Mouse (Mus musculus) hindbrain, embryonic 15.5 days (tissue): ENCODE results near the gene Id2. TPM values are rescaled to one million over a fixed set of nuclear protein-coding genes. Genes with fewer than 3 reads are reported as not detected.

Source experiments
- ATAC-seq: fragments of 200-750 bp; cut with Nextera tagmentation; 2 replicates; pipeline ENCODE4 v1.8.0; 2017; ENCODE audit warnings: low read depth, moderate number of reproducible peaks, moderate TSS enrichment; ENCODE audit not compliant: low FRiP score
- H3K27ac ChIP-seq: fragments of 300-500 bp; sonication (generic); replicated peaks from 2 replicates; pipeline ENCODE4 v1.5.1; 2015; ENCODE audit warnings: mild to moderate bottlenecking, inconsistent platforms
- H3K27me3 ChIP-seq: fragments of 300-500 bp; sonication (generic); 2 replicates; pipeline ENCODE4 v1.6.1; 2015; ENCODE audit warnings: control low read depth, inconsistent platforms
- H3K36me3 ChIP-seq: fragments of 300-500 bp; sonication (generic); 2 replicates; pipeline ENCODE4 v1.6.1; 2015; ENCODE audit warnings: control low read depth, inconsistent platforms
- H3K4me1 ChIP-seq: fragments of 300-500 bp; sonication (generic); replicated peaks from 2 replicates; pipeline ENCODE4 v1.6.1; 2015; ENCODE audit warnings: control low read depth, inconsistent platforms
- H3K4me2 ChIP-seq: fragments of 300-500 bp; sonication (generic); 2 replicates; pipeline ENCODE4 v1.6.1; 2015; ENCODE audit warnings: moderate library complexity, mild to moderate bottlenecking, inconsistent platforms
- H3K4me3 ChIP-seq: fragments of 300-500 bp; sonication (generic); 2 replicates; pipeline ENCODE4 v1.5.1; 2015; ENCODE audit warnings: mild to moderate bottlenecking, inconsistent platforms
- H3K9ac ChIP-seq: fragments of 300-500 bp; sonication (generic); 2 replicates; pipeline ENCODE4 v1.6.1; 2015; ENCODE audit warnings: inconsistent platforms
- H3K9me3 ChIP-seq: fragments of 300-500 bp; sonication (generic); 2 replicates; pipeline ENCODE4 v1.6.1; 2016; ENCODE audit warnings: control low read depth, inconsistent platforms
- WGBS: fragments of 180-500 bp; shearing (Covaris S2); methylation state at CpG from one replicate; pipeline ENCODE4 v1.1.7; 2015; 5-methylcytosine and 5-hydroxymethylcytosine counted together
- polyA plus RNA-seq: library from polyadenylated mRNA; unstranded; fragments of >200 nt; fragmentation: Nextera tagmentation; extraction: Ambion mirVana; gene quantifications from 2 replicates; pipeline ENCODE4 v1.2.1, GENCODE M21; 2015

The Id2 gene
- polyA plus RNA-seq = 279 and 312 TPM in 2 replicates

- peak within 1 kb of the TSS; percentile 91 for H3K27ac ChIP-seq
Measured at GRCm38 (mm10) chr12:25097052-25097209, at the start of gene Id2. TSS of gene Id2 (minus strand) at chr12:25097140.

DNA sequence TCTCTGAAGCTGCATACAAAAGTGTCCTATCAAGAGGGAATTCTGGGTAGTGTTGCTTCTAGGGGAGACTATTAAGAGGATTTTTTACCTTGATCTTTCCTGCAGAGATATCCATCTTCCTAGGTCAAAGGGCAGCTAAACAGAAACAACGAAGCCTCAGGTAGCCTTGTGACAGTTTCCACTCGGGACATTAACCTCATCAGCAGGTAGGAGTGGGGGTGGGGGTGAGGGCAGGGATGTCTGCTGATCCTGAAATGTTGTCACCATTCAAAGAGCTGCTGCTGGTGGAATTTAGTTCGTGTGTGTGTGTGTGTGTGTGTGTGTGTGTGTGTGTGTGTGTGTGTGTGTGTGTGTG lies 48.4 kb upstream of the Id2 start:
- ATAC-seq = no peak
- no peak overlapping the region for H3K27ac ChIP-seq
- no peak overlapping the region for H3K4me3 ChIP-seq
- no peaks in the 10 kb centered on the region for H3K9me3 ChIP-seq
- WGBS = 72% methylated on average over 3 of the region's 3 CpGs
- no peak overlapping the region for H3K9ac ChIP-seq
- H3K4me1 ChIP-seq = no peaks in the 10 kb centered on the region
- no peaks in the 10 kb centered on the region for H3K27me3 ChIP-seq
- no peak overlapping the region for H3K4me2 ChIP-seq
- H3K36me3 ChIP-seq = no peaks in the 10 kb centered on the region

More at GRCm38 (mm10) chr12:25097052-25097209, at the start of gene Id2:
- Histone ChIP-seq H3K4me3 (peak within 1 kb of the TSS; percentile 64), H3K4me2 (peak within 1 kb of the TSS; percentile 98), H3K36me3 (no peaks in the 10 kb centered on the region), H3K9ac (peak within 1 kb of the TSS; percentile 58), H3K9me3 (no peaks in the 10 kb centered on the region), H3K4me1 (peaks cover 66% of the 10 kb centered on the region), H3K27me3 (0 out of 2 replicates have a peak, but pooled peaks cover 3% of the 10 kb centered on the region)
- WGBS = 0% methylated on average over 1 of the region's 1 CpGs
- ATAC-seq = no peak

GRCm38 (mm10) chr12:25144591-25145343 lies 47.8 kb upstream of the Id2 start:
- no peaks in the 10 kb centered on the region for H3K27me3 ChIP-seq
- H3K9me3 ChIP-seq = no peaks in the 10 kb centered on the region
- no peaks in the 10 kb centered on the region for H3K4me1 ChIP-seq
- WGBS = 86% methylated on average over 5 of the region's 5 CpGs
- no peak overlapping the region for H3K9ac ChIP-seq
- H3K36me3 ChIP-seq = no peaks in the 10 kb centered on the region
- H3K27ac ChIP-seq = no peak overlapping the region
- no peak overlapping the region for H3K4me3 ChIP-seq
- H3K4me2 ChIP-seq = no peak overlapping the region
- no peak for ATAC-seq

DNA sequence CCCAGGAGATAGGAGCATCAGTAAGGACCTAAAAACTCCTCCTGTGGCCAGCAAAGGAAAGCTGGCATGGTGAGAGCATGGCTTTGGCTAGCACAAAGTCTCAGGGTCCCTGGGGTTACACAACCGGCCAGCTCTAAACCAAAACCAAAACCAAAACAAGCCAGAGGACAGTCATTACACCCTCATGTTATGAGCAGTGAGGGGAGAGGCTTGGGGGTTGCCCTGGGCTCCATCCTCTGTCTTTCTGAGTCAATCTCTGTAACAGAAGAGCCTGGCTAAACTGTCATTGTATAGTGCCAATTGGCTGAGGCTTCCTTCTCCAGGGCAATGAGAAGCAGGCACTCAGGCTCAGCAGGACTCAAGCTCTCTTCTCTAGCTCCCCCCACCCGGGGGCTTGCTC lies 46.6 kb upstream of the Id2 start:
- H3K27me3 ChIP-seq = no peaks in the 10 kb centered on the region
- no peaks in the 10 kb centered on the region for H3K9me3 ChIP-seq
- H3K4me3 ChIP-seq = no peak overlapping the region
- H3K9ac ChIP-seq = no peak overlapping the region
- no peaks in the 10 kb centered on the region for H3K4me1 ChIP-seq
- H3K4me2 ChIP-seq = no peak overlapping the region
- no peak overlapping the region for H3K27ac ChIP-seq
- no peaks in the 10 kb centered on the region for H3K36me3 ChIP-seq
- 86% methylated on average over 2 of the region's 2 CpGs for WGBS
- ATAC-seq = no peak

DNA sequence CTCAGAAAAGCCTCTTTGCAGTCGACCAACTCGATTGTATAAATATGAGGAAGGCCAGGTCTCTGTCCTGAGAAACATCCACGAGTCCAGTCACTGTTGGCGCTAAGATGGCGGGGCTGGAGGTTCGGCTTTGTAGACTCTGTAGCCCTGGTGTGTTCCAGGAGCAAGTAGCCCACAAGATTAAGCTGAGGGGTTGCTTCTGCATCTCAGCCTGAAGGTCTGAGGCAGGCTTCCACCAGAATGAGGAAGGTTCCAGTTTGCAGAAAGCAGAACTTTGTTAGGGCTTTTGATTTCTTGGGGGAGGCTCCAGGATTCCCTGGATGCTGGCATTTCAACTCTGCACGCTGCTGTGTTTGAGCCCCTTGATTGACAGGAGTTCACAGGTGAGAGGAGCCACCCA lies 45.3 kb upstream of the Id2 start:
- H3K36me3 ChIP-seq = no peaks in the 10 kb centered on the region
- no peak overlapping the region for H3K4me2 ChIP-seq
- H3K4me1 ChIP-seq = no peaks in the 10 kb centered on the region
- H3K9me3 ChIP-seq = no peaks in the 10 kb centered on the region
- H3K9ac ChIP-seq = no peak overlapping the region
- ATAC-seq = no peak
- H3K4me3 ChIP-seq = no peak overlapping the region
- no peak overlapping the region for H3K27ac ChIP-seq
- no peaks in the 10 kb centered on the region for H3K27me3 ChIP-seq
- WGBS = 81% methylated on average over 7 of the region's 7 CpGs

DNA sequence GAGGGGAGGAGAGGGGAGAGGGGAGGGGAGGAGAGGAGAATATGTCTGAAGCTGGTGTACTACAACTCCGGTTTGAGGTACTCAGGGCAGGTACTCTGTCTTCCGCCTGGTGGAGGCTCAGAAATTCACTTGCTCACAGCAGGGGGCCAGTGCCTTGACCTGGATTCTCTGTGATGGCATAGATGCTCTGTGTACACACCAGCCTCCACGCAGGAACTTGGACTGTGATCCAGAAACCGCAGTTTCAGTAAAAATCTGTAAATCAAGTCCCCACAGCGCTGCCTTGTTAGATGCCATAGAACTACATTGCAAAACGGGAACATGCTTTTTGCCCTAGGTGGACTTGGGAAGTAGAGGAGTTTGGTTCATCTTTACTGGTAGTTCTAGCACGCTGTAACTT lies 44.4 kb upstream of the Id2 start:
- WGBS = 69% methylated on average over 7 of the region's 7 CpGs
- ATAC-seq = no peak

DNA sequence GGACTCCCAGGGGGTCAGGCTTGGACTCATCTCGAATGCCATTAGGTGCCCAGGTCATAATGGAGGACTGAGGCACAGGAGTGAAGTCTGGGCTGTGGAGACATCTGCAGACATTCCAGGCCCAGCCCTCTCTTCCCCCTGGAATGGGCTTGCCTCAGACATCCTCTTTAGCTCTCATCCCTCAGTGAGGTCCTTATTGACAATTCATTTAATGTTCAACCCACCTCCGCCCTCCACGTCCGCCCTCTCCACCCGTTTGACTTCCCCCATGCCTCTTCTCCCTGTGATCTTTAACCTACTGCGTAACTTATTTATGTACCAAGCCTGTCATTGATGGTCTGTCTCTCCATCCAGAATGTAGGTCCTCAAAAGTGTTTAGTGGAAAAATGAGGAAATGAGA lies 43.2 kb upstream of the Id2 start:
- H3K4me3 ChIP-seq = no peak overlapping the region
- H3K36me3 ChIP-seq = no peaks in the 10 kb centered on the region
- no peaks in the 10 kb centered on the region for H3K4me1 ChIP-seq
- 80% methylated on average over 6 of the region's 6 CpGs for WGBS
- no peak overlapping the region for H3K4me2 ChIP-seq
- H3K9me3 ChIP-seq = no peaks in the 10 kb centered on the region
- no peak overlapping the region for H3K27ac ChIP-seq
- ATAC-seq = no peak
- no peaks in the 10 kb centered on the region for H3K27me3 ChIP-seq
- no peak overlapping the region for H3K9ac ChIP-seq

More for the DNA sequence above, 44.4 kb upstream of the Id2 start:
- H3K9ac ChIP-seq = no peak overlapping the region
- no peaks in the 10 kb centered on the region for H3K9me3 ChIP-seq
- H3K4me2 ChIP-seq = no peak overlapping the region
- no peak overlapping the region for H3K27ac ChIP-seq
- H3K4me1 ChIP-seq = no peaks in the 10 kb centered on the region
- H3K36me3 ChIP-seq = no peaks in the 10 kb centered on the region
- H3K27me3 ChIP-seq = no peaks in the 10 kb centered on the region
- no peak overlapping the region for H3K4me3 ChIP-seq

DNA sequence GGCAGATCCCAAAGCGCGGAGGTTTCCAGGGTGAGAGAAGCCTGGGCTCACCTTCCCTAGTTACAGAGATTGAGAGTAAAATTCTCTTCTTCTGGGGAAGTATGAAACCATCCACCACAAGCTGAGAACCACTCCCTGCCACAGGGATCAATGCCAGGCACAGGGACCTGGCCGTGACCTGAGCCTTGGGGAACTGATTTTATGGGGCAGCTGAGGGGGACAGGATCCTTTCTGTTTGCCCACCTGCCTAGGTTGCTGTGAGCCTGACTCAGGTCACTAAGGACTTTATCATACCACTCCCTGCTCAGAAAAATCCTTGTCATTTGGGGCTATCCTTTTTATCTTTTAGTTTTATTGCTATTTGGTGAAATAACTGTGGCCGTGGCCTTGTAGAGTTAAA lies 41.7 kb upstream of the Id2 start:
- no peak overlapping the region for H3K27ac ChIP-seq
- no peaks in the 10 kb centered on the region for H3K9me3 ChIP-seq
- no peak for ATAC-seq
- no peak overlapping the region for H3K4me3 ChIP-seq
- H3K36me3 ChIP-seq = no peaks in the 10 kb centered on the region
- H3K9ac ChIP-seq = no peak overlapping the region
- H3K4me1 ChIP-seq = no peaks in the 10 kb centered on the region
- H3K4me2 ChIP-seq = no peak overlapping the region
- 96% methylated on average over 4 of the region's 4 CpGs for whole genome bisulfite sequencing
- H3K27me3 ChIP-seq = no peaks in the 10 kb centered on the region

DNA sequence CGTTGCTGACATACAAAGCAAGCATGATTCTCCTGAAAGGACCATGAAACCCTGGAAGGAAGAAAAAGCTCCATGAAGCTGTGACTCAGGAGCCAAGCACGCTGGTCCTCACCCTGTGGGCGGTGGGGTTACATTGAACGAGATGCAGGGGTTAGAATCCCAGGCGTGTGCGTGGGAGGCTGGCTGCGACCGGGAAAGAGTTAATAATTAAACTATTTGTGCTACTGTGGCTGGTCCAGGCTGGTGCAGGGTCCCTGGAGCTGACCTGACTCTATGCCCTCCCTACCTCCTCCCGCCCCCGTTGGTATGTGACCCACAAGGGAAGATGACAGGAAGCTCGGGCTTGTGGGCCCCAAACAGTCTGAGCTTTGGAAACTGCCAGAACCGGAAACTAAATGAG lies 35.1 kb upstream of the Id2 start:
- Histone ChIP-seq H3K27me3 (no peaks in the 10 kb centered on the region), H3K4me3 (no peak overlapping the region), H3K4me2 (no peak overlapping the region), H3K9me3 (no peaks in the 10 kb centered on the region), H3K9ac (no peak overlapping the region), H3K36me3 (no peaks in the 10 kb centered on the region), H3K4me1 (no peaks in the 10 kb centered on the region), H3K27ac (no peak overlapping the region)
- WGBS = 71% methylated on average over 12 of the region's 12 CpGs
- ATAC-seq = no peak

GRCm38 (mm10) chr12:25127629-25128028 lies 30.7 kb upstream of the Id2 start:
- Histone ChIP-seq H3K4me1 (peaks cover 9% of the 10 kb centered on the region; the same call in 1 of the 2 replicates), H3K36me3 (no peaks in the 10 kb centered on the region), H3K9me3 (no peaks in the 10 kb centered on the region), H3K4me3 (no peak overlapping the region), H3K27me3 (peaks cover 7% of the 10 kb centered on the region), H3K9ac (no peak overlapping the region), H3K4me2 (no peak overlapping the region), H3K27ac (no peak overlapping the region)
- no peak for ATAC-seq
- 72% methylated on average over 4 of the region's 4 CpGs for WGBS

GRCm38 (mm10) chr12:25126228-25126627 lies 29.3 kb upstream of the Id2 start:
- H3K4me2 ChIP-seq = no peak overlapping the region
- H3K27ac ChIP-seq = no peak overlapping the region
- H3K27me3 ChIP-seq = peaks cover 7% of the 10 kb centered on the region
- H3K9ac ChIP-seq = no peak overlapping the region
- H3K4me1 ChIP-seq = peaks cover 9% of the 10 kb centered on the region; the same call in 1 of the 2 replicates
- no peak overlapping the region for H3K4me3 ChIP-seq
- no peaks in the 10 kb centered on the region for H3K36me3 ChIP-seq
- no peaks in the 10 kb centered on the region for H3K9me3 ChIP-seq
- 49% methylated on average over 5 of the region's 5 CpGs for WGBS
- no peak for ATAC-seq

- Histone ChIP-seq H3K9ac (no peak overlapping the region), H3K4me3 (no peak overlapping the region), H3K27me3 (peaks cover 7% of the 10 kb centered on the region), H3K4me2 (no peak overlapping the region), H3K27ac (no peak overlapping the region; the same call in 1 of the 2 replicates), H3K9me3 (no peaks in the 10 kb centered on the region), H3K36me3 (no peaks in the 10 kb centered on the region), H3K4me1 (peaks cover 9% of the 10 kb centered on the region; the same call in 1 of the 2 replicates)
- 15% methylated on average over 16 of the region's 16 CpGs for WGBS
- no peak for ATAC-seq
Measured at GRCm38 (mm10) chr12:25125239-25125776, 28.4 kb upstream of the Id2 start.
